Mouse (Mus musculus): ENCODE measurements around the gene Sf3b1.
"Not testable (repeated sequence)": the region's sequence is repeated elsewhere in the genome, so short reads cannot be mapped to it uniquely, and the experiment has no call there.

Gene Sf3b1

GRCm38 (mm10) chr1:54956995-54957394, 70.3 kb downstream of the Sf3b1 start:
- DNase-seq (ENCODE audit: low spot score in 2 of 2), result not testable (repeated sequence)

- no peak for DNase-seq (ENCODE audit: low spot score in 2 of 2)
These were observed 72.4 kb downstream of the Sf3b1 start for GRCm38 (mm10) chr1:54954856-54955255.

GRCm38 (mm10) chr1:54944648-54945047, 82.6 kb downstream of the Sf3b1 start:
- no peak for DNase-seq (ENCODE audit: low spot score in 2 of 2)

GRCm38 (mm10) chr1:54935466-54935865, 91.8 kb downstream of the Sf3b1 start:
- no peak for DNase-seq (ENCODE audit: low spot score in 2 of 2)

All from spleen, postnatal 4 days (tissue).